Mouse (Mus musculus) colon, adult 2 months (tissue): Measurements from ENCODE around the gene Ddx56. TPM values are rescaled to one million over a fixed set of nuclear protein-coding genes. Genes with fewer than 3 reads are reported as not detected.

ENCODE experiments used
- polyA plus RNA-seq: library from polyadenylated mRNA; depleted of rRNA; stranded (reverse); fragments of >200 nt; gene quantifications from 2 replicates; pipeline ENCODE4 v1.2.3, GENCODE M21; 2012; rRNA removed

Gene Ddx56
- 17.5 and 19.0 TPM in 2 replicates for polyA plus RNA-seq

DNA sequence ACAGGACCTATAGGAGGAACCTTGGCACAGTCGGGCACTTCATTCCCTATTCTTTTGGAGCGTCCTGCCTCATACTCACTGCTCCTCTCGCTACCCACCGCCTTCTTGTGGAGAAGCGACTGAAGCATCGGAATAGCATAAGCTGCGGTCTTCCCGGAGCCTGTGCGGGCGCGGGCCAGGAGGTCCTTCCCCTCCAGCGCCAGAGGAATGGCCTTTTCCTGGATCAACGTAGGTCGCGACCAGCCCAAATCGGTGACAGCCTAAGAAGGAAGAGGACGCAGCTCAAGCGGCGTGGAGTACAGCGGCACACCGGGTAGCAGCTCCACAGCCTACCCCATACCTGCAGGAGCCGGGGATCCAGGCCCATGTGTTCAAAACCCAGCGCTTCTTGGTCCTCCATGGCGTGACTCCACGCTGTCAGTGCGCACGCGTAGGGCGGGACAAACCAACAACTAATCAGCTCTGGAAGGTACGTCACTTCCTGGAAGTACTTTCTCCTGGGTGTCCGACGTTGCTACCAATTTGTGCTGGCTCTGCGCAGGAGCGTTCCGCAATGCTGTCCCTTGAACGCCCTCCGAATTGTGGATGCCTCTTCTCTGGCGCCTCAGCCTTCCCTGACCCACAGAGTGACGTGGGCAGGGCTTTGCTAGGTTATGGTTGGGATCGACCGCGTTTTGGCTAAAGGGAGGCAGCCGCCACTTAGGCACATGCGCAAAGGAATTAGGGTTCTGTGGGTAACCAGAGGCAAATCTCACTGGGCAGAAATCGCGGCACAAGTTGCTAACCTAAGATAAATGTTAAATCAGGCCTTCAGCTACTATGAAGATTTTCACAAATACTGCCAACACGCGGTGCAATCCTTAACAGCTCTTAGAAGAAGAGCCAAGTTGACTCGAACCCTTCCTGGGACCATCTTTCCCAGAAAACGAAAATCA lies at the start of gene Ddx56:
TSS of gene Ddx56 (minus strand) at position 453 of the 935 bp plus-strand sequence.

DNA sequence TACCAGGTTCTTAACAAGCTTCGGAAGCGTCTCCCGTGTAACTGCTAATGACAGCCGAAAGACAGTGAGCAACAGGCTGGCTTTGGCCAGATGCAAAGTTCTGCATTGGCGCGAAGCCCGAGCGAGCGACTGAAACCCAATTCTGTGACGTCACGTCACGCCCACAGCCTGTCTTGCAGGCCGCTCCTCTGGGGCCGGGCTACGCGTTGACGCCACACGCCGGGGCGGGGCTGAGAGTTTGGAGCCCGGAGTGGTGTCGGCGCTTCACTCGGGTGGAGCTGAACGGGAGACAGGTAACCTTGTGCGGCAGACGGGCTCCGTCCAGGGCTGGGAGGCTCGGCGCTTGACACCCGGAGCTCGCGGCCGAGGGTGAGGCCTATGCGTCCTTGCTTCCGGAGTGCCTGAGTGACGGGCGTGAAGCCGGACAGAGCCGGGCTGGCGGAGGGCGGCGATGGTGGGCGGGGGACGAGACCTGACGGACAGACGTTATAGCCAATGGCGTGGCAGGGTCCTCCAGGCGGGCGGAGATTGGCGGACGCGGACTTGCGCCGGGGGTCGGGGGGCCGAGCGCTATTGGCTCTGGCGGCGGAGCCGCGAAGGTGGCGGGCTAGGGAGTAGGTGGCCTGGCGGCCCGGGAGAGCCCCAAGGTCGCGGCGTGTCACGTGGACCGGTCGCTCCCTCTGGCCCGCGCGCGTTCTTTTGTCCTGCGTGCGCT lies 24.0 kb upstream of the Ddx56 start, which contains the start of gene Ogdh:
TSS of gene Ogdh (plus strand) at position 233 of the 715 bp plus-strand sequence.

DNA sequence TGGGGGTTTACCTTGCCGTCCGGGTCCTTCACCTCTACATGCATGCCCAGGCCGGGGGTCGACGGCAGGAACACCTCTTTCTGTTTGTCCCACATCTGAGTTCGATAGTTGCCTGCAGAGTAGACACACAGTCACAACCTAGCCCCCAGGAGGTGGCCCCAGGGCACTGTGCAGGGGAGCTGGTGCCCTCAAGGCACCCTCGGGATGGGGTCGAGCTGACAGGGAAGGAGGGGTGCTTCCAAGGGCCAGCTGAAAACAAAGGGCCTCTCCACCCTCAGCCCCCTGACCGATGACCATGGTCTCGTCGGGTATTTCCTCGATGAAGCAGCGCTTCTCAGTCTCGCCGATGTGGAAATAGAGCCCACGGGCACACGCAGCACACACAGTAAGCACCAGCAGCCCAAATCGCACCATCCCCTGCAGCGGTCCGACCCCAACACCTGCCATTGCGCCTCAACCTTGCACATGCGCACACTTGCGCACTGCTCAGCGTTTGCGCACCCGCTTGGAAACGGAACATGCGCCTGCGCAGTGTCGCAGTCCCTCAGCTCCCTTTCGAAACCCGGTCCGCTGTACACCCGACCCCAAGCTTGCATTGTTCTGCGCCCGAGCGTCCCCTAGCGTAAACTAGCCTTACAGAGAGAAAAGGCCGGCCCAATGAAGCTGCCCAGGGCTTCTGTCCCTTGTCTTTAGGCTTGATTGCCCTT lies 7.0 kb upstream of the Ddx56 start, which contains the start of gene Tmed4:
TSS of gene Tmed4 (minus strand) at position 484 of the 707 bp plus-strand sequence.

DNA sequence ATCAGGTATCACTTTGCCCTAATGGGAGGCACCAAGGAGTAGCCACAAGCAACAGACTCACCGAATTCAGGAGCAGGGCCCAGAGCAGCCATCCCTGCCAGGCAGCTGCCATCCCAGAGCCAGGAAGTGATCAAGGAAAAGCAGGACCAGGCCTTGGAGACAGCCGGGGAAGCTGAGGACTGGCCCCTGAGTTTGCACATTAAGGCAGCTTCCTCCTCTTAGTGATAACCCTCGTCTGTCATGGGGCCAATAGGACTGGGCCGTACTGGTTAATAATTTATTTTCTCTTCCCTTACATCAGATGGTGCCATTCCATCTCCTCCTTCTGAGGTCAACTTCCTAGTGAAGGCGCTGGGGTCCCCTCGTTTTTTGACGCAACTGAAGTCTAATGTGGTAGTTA lies 37.6 kb downstream of the Ddx56 start, which contains the start of gene Npc1l1:
TSS of gene Npc1l1 (minus strand) at position 132 of the 400 bp plus-strand sequence.

Other genes starting within 250 kb of the Ddx56 start
- gene Camk2b, start 201.4 kb downstream of the Ddx56 start, polyA plus RNA-seq = 9.8 and 22.2 TPM in 2 replicates
- 0.08 and 0.24 TPM in 2 replicates for gene A730071L15Rik, start 67.7 kb downstream of the Ddx56 start, polyA plus RNA-seq
- gene Nudcd3, start 67.4 kb downstream of the Ddx56 start, polyA plus RNA-seq = 19.7 and 23.5 TPM in 2 replicates
- 0.31 and 0.70 TPM in 2 replicates for gene Npc1l1, start 37.6 kb downstream of the Ddx56 start, polyA plus RNA-seq
- gene Tmed4, start 7.1 kb upstream of the Ddx56 start, polyA plus RNA-seq = 70.2 and 91.4 TPM in 2 replicates
- gene Ogdh, start 23.9 kb upstream of the Ddx56 start, polyA plus RNA-seq = 156 and 160 TPM in 2 replicates
- gene Zmiz2, start 121.3 kb upstream of the Ddx56 start, polyA plus RNA-seq = 60.2 and 84.5 TPM in 2 replicates
- gene Ppia, start 147.7 kb upstream of the Ddx56 start, polyA plus RNA-seq = 308 and 324 TPM in 2 replicates
- gene H2afv, start 176.7 kb upstream of the Ddx56 start, polyA plus RNA-seq = 50.9 and 59.6 TPM in 2 replicates
- 10.4 and 10.8 TPM in 2 replicates for gene Purb, start 208.1 kb upstream of the Ddx56 start, polyA plus RNA-seq